Mouse (Mus musculus): Measurements from ENCODE around the gene Mast1. TPM values are rescaled to one million over a fixed set of nuclear protein-coding genes. Genes with fewer than 3 reads are reported as not detected.

The Mast1 gene
- polyA plus RNA-seq, 1 experiment, result not detected

DNA sequence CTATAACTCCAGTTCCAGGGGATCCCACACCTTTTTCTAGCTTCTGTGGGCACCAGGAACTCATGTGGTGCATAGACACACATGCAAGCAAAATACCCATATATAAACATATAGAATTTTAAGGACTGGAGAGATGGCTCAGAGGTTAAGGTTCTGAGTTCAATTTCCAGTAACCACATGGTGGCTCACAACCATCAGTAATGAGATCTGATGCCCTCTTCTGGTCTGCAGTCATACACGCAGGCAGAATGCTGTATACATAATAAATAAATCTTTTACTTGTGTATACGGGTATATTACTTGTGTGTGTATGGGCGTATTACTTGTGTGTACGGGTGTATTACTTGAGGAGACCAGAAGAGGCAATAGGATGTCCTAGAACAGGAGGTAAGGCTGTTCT is 26.8 kb upstream of the Mast1 start:
- no peaks in the 10 kb centered on the region for H3K79me2 ChIP-seq (ENCODE audit: control insufficient read depth, insufficient read depth)
- TF ChIP-seq POLR2A (IDR thresholded peaks at IDR 0.05; ENCODE audit: insufficient read length, low read depth), result no peak
- no peak for TF ChIP-seq SRF (IDR thresholded peaks at IDR 0.05; ENCODE audit: control insufficient read depth, insufficient read length, low read depth)
- TF ChIP-seq E2F4 (IDR thresholded peaks at IDR 0.05; ENCODE audit: insufficient read depth), result no peak
- TF ChIP-seq REST (IDR thresholded peaks at IDR 0.05; ENCODE audit: insufficient read depth, insufficient read length), result no peak
- TF ChIP-seq POLR2AphosphoS2 (IDR thresholded peaks at IDR 0.05; ENCODE audit: insufficient read length, low read depth), result no peak
- no peak overlapping the region for H3K4me2 ChIP-seq (ENCODE audit: low read depth)
- no peak overlapping the region for H3ac ChIP-seq (ENCODE audit: control insufficient read depth, insufficient read length)
- H3K36me3 ChIP-seq (ENCODE audit: control insufficient read depth, insufficient read depth), result no peaks in the 10 kb centered on the region
- no peaks in the 10 kb centered on the region for H3K27me3 ChIP-seq (ENCODE audit: control insufficient read depth, insufficient read depth, insufficient read length)
- H3K4me3 ChIP-seq, result no peak overlapping the region

DNA sequence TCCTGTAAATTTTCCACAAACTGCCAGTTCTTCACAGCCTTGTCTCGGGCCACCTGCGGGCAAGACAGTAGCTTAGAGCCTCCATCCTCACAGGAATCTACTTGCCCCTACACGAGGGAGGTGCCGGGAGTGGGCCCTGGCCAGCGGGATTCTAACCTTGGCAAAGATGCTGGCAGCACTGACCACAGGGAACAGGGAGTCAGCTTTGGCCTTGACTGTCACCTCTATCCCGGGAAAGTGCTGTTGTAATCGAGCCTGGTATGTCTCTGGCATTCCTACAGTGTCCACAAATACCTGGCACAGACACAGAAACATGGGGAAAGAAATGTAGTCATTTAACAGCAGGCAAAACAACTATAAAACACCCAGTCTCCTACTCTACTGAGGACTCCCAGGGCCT is 22.7 kb upstream of the Mast1 start:
- H3K79me2 ChIP-seq (ENCODE audit: control insufficient read depth, insufficient read depth), result no peaks in the 10 kb centered on the region
- TF ChIP-seq MYOG (IDR thresholded peaks at IDR 0.05; ENCODE audit: control insufficient read depth in 1 of 3, insufficient read depth in 1 of 3, insufficient read length in 2 of 3, low read depth in 2 of 3) (no peak), MAX (IDR thresholded peaks at IDR 0.05; ENCODE audit: low read depth) (no peak), MYOD1 (IDR thresholded peaks at IDR 0.05; ENCODE audit: control insufficient read depth in 1 of 3, insufficient read length in 2 of 3, low read depth in 2 of 3) (no peak), SRF (IDR thresholded peaks at IDR 0.05; ENCODE audit: control insufficient read depth, insufficient read length, low read depth) (no peak), TCF12 (IDR thresholded peaks at IDR 0.05; ENCODE audit: insufficient read depth, poor library complexity, severe bottlenecking) (no peak), POLR2AphosphoS2 (IDR thresholded peaks at IDR 0.05; ENCODE audit: insufficient read length, low read depth) (no peak), REST (IDR thresholded peaks at IDR 0.05; ENCODE audit: insufficient read depth, insufficient read length) (no peak), POLR2A (IDR thresholded peaks at IDR 0.05; ENCODE audit: insufficient read length, low read depth) (no peak), CEBPB (IDR thresholded peaks at IDR 0.05; ENCODE audit: insufficient read depth, poor library complexity, severe bottlenecking) (no peak), E2F4 (IDR thresholded peaks at IDR 0.05; ENCODE audit: insufficient read depth) (no peak), TCF3 (IDR thresholded peaks at IDR 0.05; ENCODE audit: insufficient read length, low read depth) (no peak), USF1 (IDR thresholded peaks at IDR 0.05; ENCODE audit: low read depth) (no peak)
- H3K4me3 ChIP-seq, result no peak overlapping the region
- no peaks in the 10 kb centered on the region for H3K36me3 ChIP-seq (ENCODE audit: control insufficient read depth, insufficient read depth)
- no peak overlapping the region for H3ac ChIP-seq (ENCODE audit: control insufficient read depth, insufficient read length)
- H3K4me2 ChIP-seq (ENCODE audit: low read depth), result no peak overlapping the region
- no peaks in the 10 kb centered on the region for H3K27me3 ChIP-seq (ENCODE audit: control insufficient read depth, insufficient read depth, insufficient read length)

DNA sequence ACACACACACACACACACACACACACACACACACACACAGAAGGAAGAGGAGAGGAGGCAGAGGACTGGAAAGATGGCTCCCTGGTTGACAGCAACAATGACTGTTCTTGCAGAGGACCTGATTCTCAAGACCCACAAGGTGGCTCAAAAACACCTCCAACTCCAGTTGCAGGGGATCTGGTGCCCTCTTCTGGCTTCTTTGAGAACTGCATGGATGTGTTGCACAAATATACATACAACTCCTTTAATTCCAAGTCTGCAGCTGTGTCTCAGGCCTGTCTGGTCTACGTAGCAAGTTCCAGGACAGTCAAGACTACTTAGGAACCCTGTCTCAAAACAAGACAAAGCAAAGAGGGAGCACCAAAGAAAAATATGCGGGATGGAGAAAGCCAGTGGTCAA is 19.6 kb upstream of the Mast1 start:
- no peaks in the 10 kb centered on the region for H3K79me2 ChIP-seq (ENCODE audit: control insufficient read depth, insufficient read depth)
- H3K27me3 ChIP-seq (ENCODE audit: control insufficient read depth, insufficient read depth, insufficient read length), result no peaks in the 10 kb centered on the region
- H3ac ChIP-seq (ENCODE audit: control insufficient read depth, insufficient read length), result no peak overlapping the region
- H3K4me2 ChIP-seq (ENCODE audit: low read depth), result no peak overlapping the region
- TF ChIP-seq POLR2A (IDR thresholded peaks at IDR 0.05; ENCODE audit: insufficient read length, low read depth) (no peak), MYOG (IDR thresholded peaks at IDR 0.05; ENCODE audit: control insufficient read depth in 1 of 3, insufficient read depth in 1 of 3, insufficient read length in 2 of 3, low read depth in 2 of 3) (no peak), CEBPB (IDR thresholded peaks at IDR 0.05; ENCODE audit: insufficient read depth, poor library complexity, severe bottlenecking) (no peak), TCF3 (IDR thresholded peaks at IDR 0.05; ENCODE audit: insufficient read length, low read depth) (no peak), E2F4 (IDR thresholded peaks at IDR 0.05; ENCODE audit: insufficient read depth) (no peak), MAX (IDR thresholded peaks at IDR 0.05; ENCODE audit: low read depth) (no peak), REST (IDR thresholded peaks at IDR 0.05; ENCODE audit: insufficient read depth, insufficient read length) (no peak)
- H3K36me3 ChIP-seq (ENCODE audit: control insufficient read depth, insufficient read depth), result no peaks in the 10 kb centered on the region
- no peak overlapping the region for H3K4me3 ChIP-seq

DNA sequence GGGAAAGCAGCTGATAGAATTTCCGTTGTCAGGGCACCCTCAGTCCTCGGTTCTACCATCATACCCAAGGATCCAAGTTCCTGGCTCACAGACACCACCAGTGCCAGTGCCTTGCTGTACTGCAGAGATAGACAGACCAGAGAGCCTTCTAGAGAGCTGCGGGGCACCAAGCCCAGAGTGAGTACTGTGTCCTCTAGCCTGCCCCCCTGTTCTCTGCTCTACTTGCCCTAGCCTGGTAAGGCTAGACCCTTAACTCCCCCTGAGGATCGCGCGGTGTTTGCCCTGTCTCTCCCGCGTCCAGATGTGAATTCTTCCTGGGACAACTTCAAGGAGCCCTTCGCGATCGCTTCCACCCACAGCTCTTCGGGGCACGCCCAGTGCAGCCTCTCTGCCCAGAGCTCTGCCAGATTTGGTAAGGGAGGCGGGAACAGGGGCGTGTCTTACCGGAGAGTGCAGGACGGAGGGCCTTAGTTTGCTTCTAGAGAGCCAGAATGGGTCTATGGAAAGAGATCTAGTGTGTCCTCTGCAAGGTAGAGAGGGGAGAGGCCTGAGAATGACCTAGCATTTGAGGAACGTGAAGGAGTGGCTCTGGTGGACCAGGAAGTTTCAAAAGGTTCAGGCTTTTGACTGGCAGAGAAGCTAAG is 15.6 kb upstream of the Mast1 start:
- Histone ChIP-seq H3ac (ENCODE audit: control insufficient read depth, insufficient read length) (no peak overlapping the region), H3K4me3 (no peak overlapping the region), H3K4me2 (ENCODE audit: low read depth) (peak overlapping the region; percentile 67), H3K36me3 (ENCODE audit: control insufficient read depth, insufficient read depth) (no peaks in the 10 kb centered on the region), H3K27me3 (ENCODE audit: control insufficient read depth, insufficient read depth, insufficient read length) (peaks cover 12% of the 10 kb centered on the region), H3K79me2 (ENCODE audit: control insufficient read depth, insufficient read depth) (no peaks in the 10 kb centered on the region)
- peak; percentile 79 for TF ChIP-seq SRF (IDR thresholded peaks at IDR 0.05; ENCODE audit: control insufficient read depth, insufficient read length, low read depth)
- no peak for TF ChIP-seq MYOG (IDR thresholded peaks at IDR 0.05; ENCODE audit: control insufficient read depth in 1 of 3, insufficient read depth in 1 of 3, insufficient read length in 2 of 3, low read depth in 2 of 3)
- no peak for TF ChIP-seq MAX (IDR thresholded peaks at IDR 0.05; ENCODE audit: low read depth)
- no peak for TF ChIP-seq USF1 (IDR thresholded peaks at IDR 0.05; ENCODE audit: low read depth)
- TF ChIP-seq POLR2A (IDR thresholded peaks at IDR 0.05; ENCODE audit: insufficient read length, low read depth), result no peak
- TF ChIP-seq TCF3 (IDR thresholded peaks at IDR 0.05; ENCODE audit: insufficient read length, low read depth), result no peak
- TF ChIP-seq POLR2AphosphoS2 (IDR thresholded peaks at IDR 0.05; ENCODE audit: insufficient read length, low read depth), result no peak

DNA sequence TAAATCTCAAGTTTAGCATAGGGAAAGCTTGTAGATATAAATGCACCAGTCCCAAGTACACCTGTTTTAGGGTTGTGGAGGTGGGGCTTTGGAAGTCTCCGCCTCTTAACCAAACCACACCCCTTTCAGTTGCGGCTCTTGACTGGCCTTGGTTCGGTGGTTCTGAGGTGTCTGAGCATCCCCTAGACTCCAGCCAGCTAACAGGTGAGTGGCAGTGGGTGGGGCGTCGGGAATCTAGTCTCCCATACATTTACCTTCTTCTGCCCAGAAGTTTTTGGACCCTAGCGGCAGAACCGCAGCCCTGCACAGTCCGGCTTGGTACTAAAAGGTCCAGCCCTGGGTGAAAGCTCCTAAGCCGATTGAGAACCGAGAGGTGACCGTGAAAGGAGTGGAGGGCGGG is 12.6 kb upstream of the Mast1 start:
- no peak overlapping the region for H3K4me2 ChIP-seq (ENCODE audit: low read depth)
- H3K4me3 ChIP-seq, result no peak overlapping the region
- peaks cover 26% of the 10 kb centered on the region for H3K27me3 ChIP-seq (ENCODE audit: control insufficient read depth, insufficient read depth, insufficient read length)

More for the DNA sequence above, 12.6 kb upstream of the Mast1 start:
- H3K79me2 ChIP-seq (ENCODE audit: control insufficient read depth, insufficient read depth), result no peaks in the 10 kb centered on the region
- H3K36me3 ChIP-seq (ENCODE audit: control insufficient read depth, insufficient read depth), result no peaks in the 10 kb centered on the region
- H3ac ChIP-seq (ENCODE audit: control insufficient read depth, insufficient read length), result no peak overlapping the region
- TF ChIP-seq SRF (IDR thresholded peaks at IDR 0.05; ENCODE audit: control insufficient read depth, insufficient read length, low read depth) (no peak), POLR2A (IDR thresholded peaks at IDR 0.05; ENCODE audit: insufficient read length, low read depth) (no peak), MYOG (IDR thresholded peaks at IDR 0.05; ENCODE audit: control insufficient read depth in 1 of 3, insufficient read depth in 1 of 3, insufficient read length in 2 of 3, low read depth in 2 of 3) (no peak), REST (IDR thresholded peaks at IDR 0.05; ENCODE audit: insufficient read depth, insufficient read length) (no peak), TCF12 (IDR thresholded peaks at IDR 0.05; ENCODE audit: insufficient read depth, poor library complexity, severe bottlenecking) (no peak), E2F4 (IDR thresholded peaks at IDR 0.05; ENCODE audit: insufficient read depth) (no peak), USF1 (IDR thresholded peaks at IDR 0.05; ENCODE audit: low read depth) (no peak), POLR2AphosphoS2 (IDR thresholded peaks at IDR 0.05; ENCODE audit: insufficient read length, low read depth) (no peak), TCF3 (IDR thresholded peaks at IDR 0.05; ENCODE audit: insufficient read length, low read depth) (no peak), MYOD1 (IDR thresholded peaks at IDR 0.05; ENCODE audit: control insufficient read depth in 1 of 3, insufficient read length in 2 of 3, low read depth in 2 of 3) (no peak), CEBPB (IDR thresholded peaks at IDR 0.05; ENCODE audit: insufficient read depth, poor library complexity, severe bottlenecking) (no peak), MAX (IDR thresholded peaks at IDR 0.05; ENCODE audit: low read depth) (no peak)
